Mouse (Mus musculus) mouse trophoblast stem cell (cell line): ENCODE measurements around the gene Nfia.

Experiments
- in situ Hi-C, 2 experiments: fragments of 300-500 bp; cut with MseI, MboI; formaldehyde crosslinking; loops; 2 replicates in 1 of 2; 3 replicates in 1 of 2; pipeline ENCODE4 v1.15.1; 2025

Gene Nfia

GRCm38 (mm10) chr4:97831611-97832278, 59.2 kb downstream of the Nfia start:
- in situ Hi-C loops: no loop called here

DNA sequence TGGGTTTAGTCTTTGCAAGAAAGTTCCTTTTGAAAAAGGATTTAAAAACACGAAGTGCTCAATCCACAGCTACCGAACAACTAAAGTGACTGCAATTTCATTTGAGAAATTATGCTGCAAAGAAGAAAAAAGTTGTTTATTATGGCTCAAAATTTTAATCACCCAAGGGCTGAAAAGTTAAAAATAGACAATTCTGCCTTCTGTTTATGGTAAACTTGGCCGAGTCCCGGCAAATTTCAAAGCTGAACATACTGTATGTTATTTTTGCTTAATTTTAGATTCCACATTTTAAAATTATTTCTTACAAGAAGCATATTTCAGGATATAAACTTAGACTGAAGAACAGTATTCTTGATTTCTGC, 59.7 kb downstream of the Nfia start:
- in situ Hi-C loops: no loop called here

GRCm38 (mm10) chr4:97836812-97837211, 64.3 kb downstream of the Nfia start:
- in situ Hi-C loops: no loop called here

- in situ Hi-C loops: no loop called here
Measured at GRCm38 (mm10) chr4:97837724-97838123, 65.2 kb downstream of the Nfia start.

DNA sequence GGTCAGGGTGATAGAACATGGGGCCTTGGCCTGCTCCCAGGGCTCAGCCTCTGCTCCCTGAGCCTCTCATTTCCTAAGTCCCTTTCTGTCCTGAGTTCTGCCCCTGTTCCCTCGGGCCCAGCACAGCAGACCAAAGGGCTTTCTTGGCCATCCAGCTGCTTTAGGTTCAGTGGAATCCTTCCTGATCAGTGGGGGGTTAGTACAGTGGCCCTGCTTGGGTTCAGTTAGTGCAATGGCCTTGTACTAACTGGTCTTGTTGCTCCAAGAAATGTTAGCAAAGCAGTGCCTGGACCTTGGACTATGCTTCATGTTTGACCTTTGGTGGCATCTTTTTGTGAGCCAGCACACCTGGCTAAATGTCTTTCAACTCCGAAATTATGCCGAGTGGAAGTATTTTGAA, 66.1 kb downstream of the Nfia start:
- in situ Hi-C loops: no loop called here

GRCm38 (mm10) chr4:97839406-97840101, 67.0 kb downstream of the Nfia start:
- in situ Hi-C loops: no loop called here

DNA sequence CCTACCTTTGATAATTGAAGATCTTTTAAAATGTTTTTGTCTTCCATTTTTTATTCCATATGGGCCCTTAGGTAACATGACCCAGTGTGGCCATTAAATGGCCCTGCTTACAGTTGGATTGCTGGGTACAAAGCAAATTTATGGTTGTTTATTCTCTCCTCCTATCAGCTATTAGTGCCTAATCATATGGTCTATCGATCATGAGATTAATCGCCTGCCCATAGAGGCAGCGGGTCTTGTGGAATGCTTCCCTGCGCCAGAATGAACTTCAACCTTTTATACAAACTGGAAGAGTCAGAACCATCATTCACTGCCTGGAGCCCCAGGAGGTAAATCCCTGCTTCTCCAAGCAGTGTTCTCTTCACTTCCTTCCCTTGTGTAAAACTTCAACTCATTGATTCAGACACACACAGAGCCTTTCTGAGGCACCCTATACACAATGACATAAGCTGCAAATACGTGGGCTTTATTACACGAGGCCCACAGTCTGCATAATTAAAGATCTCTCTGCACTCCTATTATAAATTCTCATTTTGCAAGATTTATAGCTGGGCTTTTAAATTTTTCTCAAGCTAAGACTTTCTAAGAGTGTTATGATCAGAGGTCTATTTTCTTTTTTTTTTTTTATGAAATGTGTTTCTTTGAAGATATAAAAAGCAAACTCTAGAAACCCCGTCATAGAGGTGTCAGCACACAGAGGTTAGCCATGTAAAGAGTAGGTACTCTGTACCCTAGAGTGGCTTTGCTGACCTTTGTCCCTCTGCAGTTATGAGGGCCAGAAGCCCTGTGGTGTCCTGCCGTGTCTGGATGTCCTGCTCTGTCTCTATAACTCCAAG, 67.9 kb downstream of the Nfia start:
- in situ Hi-C loops: no loop called here

DNA sequence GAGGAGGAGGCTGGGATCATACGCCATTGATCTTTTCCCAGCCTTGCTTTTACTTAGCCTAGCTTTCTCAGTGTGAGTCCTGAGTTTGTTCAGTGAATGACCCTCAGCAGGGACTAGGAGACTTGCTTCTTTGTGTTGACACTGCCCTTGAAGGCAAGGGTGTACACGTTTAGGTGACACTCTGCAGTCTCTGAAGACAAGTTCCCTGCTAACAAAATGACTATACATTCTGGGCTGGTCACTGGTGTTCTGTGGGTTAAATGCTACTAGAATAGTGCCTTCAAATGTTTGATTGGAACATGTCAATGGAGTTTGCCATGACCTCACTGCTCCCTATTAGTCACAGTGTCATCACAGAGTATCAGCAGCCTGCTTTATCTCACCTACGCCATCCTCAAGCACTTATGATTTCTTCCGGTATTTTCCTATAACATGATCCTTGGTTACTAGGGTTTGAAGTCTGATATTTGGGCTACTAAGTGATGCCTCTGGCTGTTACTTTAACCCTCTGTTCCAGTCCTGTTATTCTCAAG, 68.6 kb downstream of the Nfia start:
- in situ Hi-C loops: no loop called here

DNA sequence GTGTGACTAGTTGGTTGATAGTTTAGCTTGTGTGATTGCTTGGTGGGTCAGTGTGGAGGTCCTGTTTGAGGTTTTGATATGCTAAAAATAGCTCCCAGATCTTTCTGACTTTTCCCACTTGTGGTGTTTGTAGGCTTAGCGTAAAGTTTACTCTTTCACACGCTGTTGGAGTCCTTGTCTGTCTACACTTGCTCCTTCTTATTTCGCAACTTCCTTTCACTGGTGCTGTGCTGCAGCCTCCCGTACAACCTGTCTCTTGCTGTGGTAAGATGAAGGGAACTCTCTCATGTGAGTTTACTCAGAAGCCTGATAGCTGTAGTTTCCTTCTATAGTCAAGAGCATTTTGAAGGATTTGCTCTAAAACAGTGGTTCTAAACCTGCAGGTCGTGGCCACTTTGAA, 69.2 kb downstream of the Nfia start:
- in situ Hi-C loops: no loop called here

DNA sequence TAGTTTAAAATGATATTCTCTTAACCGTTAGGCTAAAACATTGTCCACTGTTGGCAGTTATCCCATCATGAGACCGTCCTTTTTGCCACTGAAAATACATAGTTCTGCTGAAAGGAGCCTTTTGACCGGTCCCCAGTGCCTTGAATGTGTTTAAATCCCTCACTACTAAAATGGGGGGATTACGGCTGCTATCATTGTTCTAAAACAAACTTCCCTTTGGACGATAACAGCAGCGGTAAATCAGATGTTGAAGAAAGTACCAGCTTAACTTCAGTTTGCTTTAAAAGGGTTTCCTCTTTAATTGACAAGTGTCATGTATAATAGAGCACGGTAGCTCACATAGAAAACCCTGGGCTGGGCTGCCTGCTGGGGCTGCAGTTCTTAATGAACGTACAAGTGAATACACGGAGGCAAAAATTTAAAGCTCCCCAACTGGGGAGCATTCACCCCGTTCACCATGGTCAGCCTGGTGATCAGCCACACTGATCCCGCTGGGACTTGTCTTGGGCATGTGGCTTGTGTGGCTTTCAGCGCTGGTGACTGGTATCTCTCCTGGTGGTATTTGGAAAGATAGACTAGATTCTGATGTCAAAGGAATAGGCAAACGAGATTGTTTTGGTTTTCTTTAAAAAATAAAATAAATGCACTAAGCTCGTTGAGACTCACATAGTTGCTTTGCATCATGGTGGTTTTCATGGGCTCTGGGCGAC, 71.6 kb downstream of the Nfia start:
- in situ Hi-C loops: no loop called here

- in situ Hi-C loops: no loop called here
Measured at GRCm38 (mm10) chr4:97844899-97845298, 72.4 kb downstream of the Nfia start.

DNA sequence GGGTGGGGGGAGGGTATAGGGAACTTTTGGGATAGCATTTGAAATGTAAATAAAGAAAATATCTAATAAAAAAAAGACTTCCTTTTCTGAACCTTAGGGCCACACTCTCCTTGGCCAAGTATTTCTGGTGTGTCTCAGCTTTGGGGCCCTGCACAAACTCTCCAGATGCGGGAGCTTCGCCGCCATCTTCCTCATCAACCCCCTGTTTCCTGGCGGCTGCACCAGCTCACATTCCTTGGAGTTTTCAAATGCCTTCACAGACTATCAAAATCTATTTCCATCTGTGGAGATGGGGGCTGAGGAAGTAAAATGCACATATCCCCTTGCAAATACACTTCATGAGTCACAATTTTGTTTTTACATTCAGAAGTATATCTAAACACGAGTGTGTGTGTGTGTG, 75.1 kb downstream of the Nfia start:
- in situ Hi-C loops: no loop called here

DNA sequence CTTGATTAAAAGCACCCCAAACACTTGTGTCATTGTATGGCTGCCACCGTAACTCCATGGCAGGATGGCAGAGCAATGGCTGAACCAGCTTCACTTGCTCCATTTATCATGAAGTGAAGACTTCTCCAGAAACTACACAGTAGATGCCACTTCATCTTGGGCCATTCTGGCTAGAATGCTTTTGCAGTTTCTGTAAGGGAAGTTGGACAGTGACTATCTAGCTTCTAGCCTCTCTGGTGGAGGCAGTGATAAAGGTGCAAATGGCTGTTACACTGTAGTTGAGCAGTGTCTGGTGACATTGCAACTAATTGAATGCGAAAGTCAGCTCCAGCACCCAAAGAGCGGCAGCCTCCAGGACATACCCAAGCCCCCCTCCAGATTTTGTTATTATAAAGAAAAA, 78.5 kb downstream of the Nfia start:
- in situ Hi-C loops: no loop called here

DNA sequence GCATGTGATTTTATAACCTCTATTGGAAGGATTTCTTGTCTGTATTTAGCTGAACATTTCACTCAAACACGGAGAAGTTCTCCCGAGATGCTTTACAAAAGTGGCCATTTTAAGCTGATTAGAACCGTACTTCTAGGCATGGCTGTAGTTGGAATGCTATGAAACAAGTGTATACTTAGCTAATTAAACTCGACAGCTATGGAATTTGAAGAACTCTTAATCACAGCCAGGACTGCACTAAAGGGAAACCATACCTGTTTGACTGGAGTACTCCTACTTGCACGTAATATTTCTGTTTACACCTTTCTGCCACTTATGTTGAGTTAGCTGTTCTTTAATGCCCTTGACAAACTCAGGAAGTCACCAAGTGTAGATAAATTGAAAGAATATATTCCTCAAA, 79.2 kb downstream of the Nfia start:
- in situ Hi-C loops: no loop called here

GRCm38 (mm10) chr4:97852626-97853025, 80.1 kb downstream of the Nfia start:
- in situ Hi-C loops: no loop called here

DNA sequence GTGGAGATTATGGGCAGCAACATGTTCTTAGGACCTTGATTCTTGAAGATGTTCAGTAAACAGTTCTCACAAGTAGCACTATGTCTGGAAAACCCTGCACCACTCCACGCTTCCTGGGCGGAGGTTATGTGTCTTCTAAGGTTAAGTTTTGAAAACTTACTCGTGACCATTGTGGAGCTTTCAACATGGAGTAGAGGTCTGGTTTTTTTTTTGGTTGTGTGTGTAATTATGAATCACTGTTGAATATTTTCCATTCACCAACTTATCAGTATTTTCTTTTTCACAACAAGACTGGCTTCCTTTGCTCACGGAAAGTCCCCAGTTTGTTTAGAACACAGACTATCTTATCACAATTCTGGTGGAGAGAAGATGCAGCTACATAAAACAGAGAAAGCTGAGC, 82.2 kb downstream of the Nfia start:
- in situ Hi-C loops: no loop called here

DNA sequence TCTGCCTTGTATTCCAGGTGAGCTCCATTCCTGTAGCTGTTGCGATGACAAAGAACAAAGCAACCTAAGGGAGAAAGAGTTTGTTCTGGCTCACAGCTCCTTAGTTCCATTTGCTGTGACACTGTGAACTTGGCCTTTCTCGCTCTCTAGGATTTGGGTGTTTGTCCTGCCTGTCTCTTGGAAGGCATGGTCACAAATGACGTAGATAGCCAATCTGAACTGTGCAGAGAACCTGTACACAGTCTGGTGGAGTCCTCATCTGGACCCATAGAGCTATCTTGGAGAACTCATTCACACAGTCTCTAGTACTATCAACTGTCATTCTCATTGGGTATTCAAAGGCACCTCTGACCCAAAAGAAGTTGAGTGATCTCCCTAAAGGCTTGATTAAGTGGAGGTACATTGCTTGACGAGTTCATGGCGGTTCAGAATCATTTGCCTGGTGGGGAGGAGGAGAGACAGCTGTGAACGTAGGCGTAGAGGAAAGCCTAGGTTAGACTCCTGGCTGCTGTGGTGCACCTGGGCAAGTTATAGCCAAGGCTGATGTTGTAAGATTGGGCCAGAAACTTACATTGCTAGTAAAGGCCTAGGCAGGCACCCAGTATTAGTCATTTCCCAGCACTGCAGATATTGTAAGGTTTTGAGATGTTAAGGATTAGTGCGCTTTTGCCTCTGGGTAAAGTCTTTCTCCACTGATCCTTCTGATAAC, 83.3 kb downstream of the Nfia start:
- in situ Hi-C loops: no loop called here

DNA sequence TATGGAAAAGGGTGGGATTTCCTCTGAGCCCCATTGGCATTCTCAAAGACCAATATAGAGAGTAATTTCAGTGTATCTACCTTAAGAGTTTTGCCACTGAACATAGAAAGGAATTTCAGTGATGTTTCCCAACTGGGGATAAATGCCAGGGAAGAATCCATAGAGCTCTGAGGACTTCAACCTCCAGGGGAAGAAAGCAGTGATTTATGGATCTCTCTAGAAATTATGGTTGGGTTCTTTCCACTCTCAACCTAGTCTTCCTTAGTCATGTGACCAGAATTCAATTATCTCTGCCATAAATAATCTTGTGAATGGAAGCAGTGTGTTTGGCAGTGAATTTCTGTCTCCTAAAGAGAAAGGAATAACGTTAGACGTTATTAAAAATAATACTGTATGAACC, 85.0 kb downstream of the Nfia start:
- in situ Hi-C loops: no loop called here

DNA sequence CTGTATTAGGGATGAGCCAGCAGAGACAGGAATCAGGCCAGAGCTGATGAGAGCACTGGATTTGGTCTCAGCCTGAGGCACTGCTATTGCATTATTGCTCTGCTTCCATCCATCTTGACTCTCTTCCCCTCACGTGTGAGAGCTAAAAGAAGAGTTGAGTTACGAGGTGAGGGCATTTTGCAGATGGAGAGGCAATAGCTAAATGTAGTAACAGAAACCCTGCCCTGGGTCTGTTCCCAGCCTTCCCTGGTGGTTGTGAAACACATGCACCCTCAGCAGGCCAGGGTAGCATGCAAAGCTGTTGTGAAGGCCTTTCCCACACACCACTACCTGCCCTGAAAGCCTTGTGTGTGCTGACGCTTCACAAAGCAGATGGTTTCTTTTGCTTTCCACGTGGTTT, 86.9 kb downstream of the Nfia start:
- in situ Hi-C loops: no loop called here

- in situ Hi-C loops: no loop called here
Measured at GRCm38 (mm10) chr4:97860376-97860775, 87.8 kb downstream of the Nfia start.

GRCm38 (mm10) chr4:97860791-97861344, 88.3 kb downstream of the Nfia start:
- in situ Hi-C loops: no loop called here
